Mouse (Mus musculus): ENCODE measurements around the gene Cdc42ep2. TPM values are rescaled to one million over a fixed set of nuclear protein-coding genes. Genes with fewer than 3 reads are reported as not detected.

Gene Cdc42ep2
- total and polyA plus RNA-seq, 3 experiments = 0.76 to 2.2 (median 1.8) TPM

DNA sequence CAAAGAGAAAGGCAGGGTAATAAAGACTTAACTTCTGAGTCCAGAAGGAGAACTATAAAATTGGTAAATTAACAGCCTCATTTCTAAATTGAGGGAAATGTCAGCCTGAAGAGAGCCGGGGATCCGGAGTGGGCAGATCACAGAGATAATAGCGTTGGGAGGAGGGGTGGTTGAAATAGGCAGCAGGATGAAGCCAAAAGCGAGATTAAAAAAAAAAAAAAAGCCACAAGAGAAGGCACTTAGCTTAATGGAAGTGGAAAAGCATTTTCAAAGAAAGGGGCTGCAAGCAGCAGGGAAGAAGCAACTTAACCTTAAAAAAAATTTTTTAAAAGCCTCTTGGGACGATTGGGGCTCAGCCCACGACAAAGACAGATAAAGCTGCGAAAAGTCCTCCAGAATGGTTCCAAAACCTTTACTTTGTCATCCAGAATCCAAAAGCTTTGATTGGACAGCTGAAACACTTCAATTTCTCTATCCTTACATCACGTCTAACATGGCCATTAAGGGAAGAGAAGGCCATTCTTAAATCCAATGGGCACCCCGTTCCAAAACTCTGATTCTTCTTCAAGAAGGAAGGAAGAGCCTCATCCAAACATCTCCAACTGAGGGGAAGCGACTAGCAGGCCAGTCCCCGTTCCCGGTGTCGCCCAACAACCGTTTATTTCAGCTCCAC is 13.1 kb downstream of the Cdc42ep2 start:
- H3K4me1 ChIP-seq (ENCODE audit: insufficient read depth, low read depth, low read length) = peaks cover 67% of the 10 kb centered on the region
- no peaks in the 10 kb centered on the region for H3K9me3 ChIP-seq (replicated peaks)
- H3K27me3 ChIP-seq (ENCODE audit: insufficient read depth, low read length) = no peaks in the 10 kb centered on the region
- peak overlapping the region; percentile 94 for H3K4me3 ChIP-seq (ENCODE audit: low read depth, low read length)
- ATAC-seq (ENCODE audit: extremely low read depth, insufficient number of reproducible peaks, low FRiP score, poor library complexity, severe bottlenecking) = no peak
- peaks cover 57% of the 10 kb centered on the region for H3K36me3 ChIP-seq (replicated peaks)
- no peak for TF ChIP-seq TAL1 (conservative IDR thresholded peaks at IDR 0.05; ENCODE audit: low read depth, low read length)
- no peak for TF ChIP-seq GATA2 (IDR thresholded peaks at IDR 0.05; ENCODE audit: borderline replicate concordance, low read depth, low read length)
- TF ChIP-seq POLR2AphosphoS5 (IDR thresholded peaks at IDR 0.05; ENCODE audit: insufficient replicate concordance, low read depth, low read length) = no peak
- TF ChIP-seq GATA1 (IDR thresholded peaks at IDR 0.05; ENCODE audit: borderline replicate concordance, low read length) = no peak
- no peak for TF ChIP-seq CTCF (IDR thresholded peaks at IDR 0.05; ENCODE audit: low read depth, low read length)
- DNase-seq (ENCODE audit: low spot score) = no peak

DNA sequence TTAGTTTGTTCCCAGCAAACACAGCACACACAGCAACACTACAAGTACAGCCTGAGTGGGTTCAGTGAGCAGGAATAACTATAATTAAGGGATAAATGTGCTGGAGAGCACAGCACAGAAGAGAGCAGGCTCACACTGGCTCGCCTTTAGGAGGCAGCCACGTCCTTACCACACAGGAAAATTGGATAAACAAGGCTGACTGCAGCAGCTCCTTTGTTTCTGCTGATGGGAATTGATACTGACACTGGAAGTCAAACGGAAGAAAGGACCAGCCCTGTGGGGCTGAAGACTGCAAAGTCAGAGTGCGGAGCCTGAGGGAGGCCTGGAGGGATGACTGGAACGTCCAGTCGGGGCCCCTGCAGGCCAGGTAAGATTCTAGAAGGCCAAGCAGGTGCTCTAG is 14.4 kb downstream of the Cdc42ep2 start:
- no peak for DNase-seq (ENCODE audit: low spot score)

DNA sequence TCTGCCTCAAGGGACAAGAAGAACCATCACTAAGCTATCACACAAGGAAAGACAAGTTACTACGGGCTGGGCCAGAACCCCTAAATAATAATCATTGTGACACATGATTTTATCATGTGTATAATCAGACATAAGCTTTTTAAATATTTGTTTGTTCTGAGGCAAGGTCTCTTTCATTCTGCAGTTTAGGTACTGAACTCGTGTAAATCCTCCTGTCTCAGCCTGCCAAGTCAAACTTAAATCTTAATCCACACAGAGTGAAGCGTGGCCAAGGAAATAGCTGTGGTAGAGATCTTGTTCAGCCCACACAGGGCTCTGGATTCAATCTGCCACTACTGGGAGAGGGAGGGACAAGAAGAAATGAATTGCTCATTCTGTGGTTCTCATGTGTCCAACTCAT is 17.3 kb downstream of the Cdc42ep2 start:
- TF ChIP-seq CTCF (IDR thresholded peaks at IDR 0.05; ENCODE audit: low read depth, low read length) = no peak
- no peak for TF ChIP-seq TAL1 (conservative IDR thresholded peaks at IDR 0.05; ENCODE audit: low read depth, low read length)
- TF ChIP-seq GATA1 (IDR thresholded peaks at IDR 0.05; ENCODE audit: borderline replicate concordance, low read length) = no peak
- no peak for TF ChIP-seq GATA2 (IDR thresholded peaks at IDR 0.05; ENCODE audit: borderline replicate concordance, low read depth, low read length)
- TF ChIP-seq POLR2AphosphoS5 (IDR thresholded peaks at IDR 0.05; ENCODE audit: insufficient replicate concordance, low read depth, low read length) = no peak
- ATAC-seq (ENCODE audit: extremely low read depth, insufficient number of reproducible peaks, low FRiP score, poor library complexity, severe bottlenecking) = no peak
- H3K4me1 ChIP-seq (ENCODE audit: insufficient read depth, low read depth, low read length) = peaks cover 36% of the 10 kb centered on the region

More for the DNA sequence above, 14.4 kb downstream of the Cdc42ep2 start:
- H3K36me3 ChIP-seq (replicated peaks) = peaks cover 57% of the 10 kb centered on the region
- no peaks in the 10 kb centered on the region for H3K9me3 ChIP-seq (replicated peaks)
- H3K4me3 ChIP-seq (ENCODE audit: low read depth, low read length) = peak overlapping the region; percentile 52; the same call in 1 of the 2 replicates
- H3K4me1 ChIP-seq (ENCODE audit: insufficient read depth, low read depth, low read length) = peaks cover 54% of the 10 kb centered on the region
- no peak for ATAC-seq (ENCODE audit: extremely low read depth, insufficient number of reproducible peaks, low FRiP score, poor library complexity, severe bottlenecking)
- H3K27me3 ChIP-seq (ENCODE audit: insufficient read depth, low read length) = no peaks in the 10 kb centered on the region
- no peak for TF ChIP-seq TAL1 (conservative IDR thresholded peaks at IDR 0.05; ENCODE audit: low read depth, low read length)
- no peak for TF ChIP-seq POLR2AphosphoS5 (IDR thresholded peaks at IDR 0.05; ENCODE audit: insufficient replicate concordance, low read depth, low read length)
- TF ChIP-seq GATA1 (IDR thresholded peaks at IDR 0.05; ENCODE audit: borderline replicate concordance, low read length) = no peak
- no peak for TF ChIP-seq CTCF (IDR thresholded peaks at IDR 0.05; ENCODE audit: low read depth, low read length)
- TF ChIP-seq GATA2 (IDR thresholded peaks at IDR 0.05; ENCODE audit: borderline replicate concordance, low read depth, low read length) = no peak

DNA sequence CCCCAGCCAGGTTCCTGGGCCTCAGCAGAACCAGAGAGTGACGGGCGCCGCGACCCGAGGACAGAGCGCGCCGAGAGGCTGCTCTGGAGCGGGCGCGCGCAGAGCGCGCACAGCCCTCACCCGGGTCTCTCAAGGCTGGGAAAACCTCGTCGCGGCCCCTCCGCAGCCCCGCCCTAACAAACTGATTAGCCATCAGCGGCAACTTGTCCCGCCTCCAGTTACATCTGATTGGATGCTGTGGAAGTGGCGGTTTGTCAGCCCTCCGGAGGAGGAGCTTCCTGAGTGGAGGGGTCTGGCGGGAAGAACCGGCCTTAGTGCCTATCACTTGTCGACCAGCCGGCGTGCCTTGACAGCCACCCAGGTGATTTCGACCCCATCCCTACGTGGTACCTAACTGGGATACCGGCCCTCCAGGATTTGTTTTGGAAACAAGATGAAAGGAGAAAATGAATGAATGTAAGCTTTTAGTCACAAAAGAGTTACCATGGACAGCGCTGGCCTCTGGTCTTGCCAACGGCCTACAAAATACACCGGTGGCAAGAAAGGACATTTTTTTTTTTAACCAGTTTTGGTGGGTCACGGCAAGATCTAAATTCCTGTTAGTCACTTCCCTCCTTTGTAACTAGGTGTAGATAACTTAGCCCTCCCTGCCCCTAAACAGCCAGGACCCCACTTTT is 30.5 kb downstream of the Cdc42ep2 start, which contains the start of gene Tigd3:
TSS of gene Tigd3 (minus strand) at position 148 of the 677 bp plus-strand sequence.
- no peak for TF ChIP-seq POLR2AphosphoS5 (IDR thresholded peaks at IDR 0.05; ENCODE audit: insufficient replicate concordance, low read depth, low read length)
- Histone ChIP-seq H3K4me3 (ENCODE audit: low read depth, low read length) (peak within 1 kb of the TSS; percentile 71), H3K4me1 (ENCODE audit: insufficient read depth, low read depth, low read length) (peaks cover 32% of the 10 kb centered on the region), H3K36me3 (replicated peaks) (peaks cover 63% of the 10 kb centered on the region), H3K27me3 (ENCODE audit: insufficient read depth, low read length) (peaks cover 3% of the 10 kb centered on the region; the same call in 1 of the 2 replicates), H3K9me3 (replicated peaks) (no peaks in the 10 kb centered on the region)
- DNase-seq (ENCODE audit: low spot score) (peak; percentile 93), ATAC-seq (ENCODE audit: extremely low read depth, insufficient number of reproducible peaks, low FRiP score, poor library complexity, severe bottlenecking) (peak; percentile 94)

More for the DNA sequence above, 17.3 kb downstream of the Cdc42ep2 start:
- Histone ChIP-seq H3K4me3 (ENCODE audit: low read depth, low read length) (no peak overlapping the region), H3K36me3 (replicated peaks) (peaks cover 75% of the 10 kb centered on the region), H3K27me3 (ENCODE audit: insufficient read depth, low read length) (no peaks in the 10 kb centered on the region), H3K9me3 (replicated peaks) (no peaks in the 10 kb centered on the region)
- DNase-seq (ENCODE audit: low spot score) = no peak

DNA sequence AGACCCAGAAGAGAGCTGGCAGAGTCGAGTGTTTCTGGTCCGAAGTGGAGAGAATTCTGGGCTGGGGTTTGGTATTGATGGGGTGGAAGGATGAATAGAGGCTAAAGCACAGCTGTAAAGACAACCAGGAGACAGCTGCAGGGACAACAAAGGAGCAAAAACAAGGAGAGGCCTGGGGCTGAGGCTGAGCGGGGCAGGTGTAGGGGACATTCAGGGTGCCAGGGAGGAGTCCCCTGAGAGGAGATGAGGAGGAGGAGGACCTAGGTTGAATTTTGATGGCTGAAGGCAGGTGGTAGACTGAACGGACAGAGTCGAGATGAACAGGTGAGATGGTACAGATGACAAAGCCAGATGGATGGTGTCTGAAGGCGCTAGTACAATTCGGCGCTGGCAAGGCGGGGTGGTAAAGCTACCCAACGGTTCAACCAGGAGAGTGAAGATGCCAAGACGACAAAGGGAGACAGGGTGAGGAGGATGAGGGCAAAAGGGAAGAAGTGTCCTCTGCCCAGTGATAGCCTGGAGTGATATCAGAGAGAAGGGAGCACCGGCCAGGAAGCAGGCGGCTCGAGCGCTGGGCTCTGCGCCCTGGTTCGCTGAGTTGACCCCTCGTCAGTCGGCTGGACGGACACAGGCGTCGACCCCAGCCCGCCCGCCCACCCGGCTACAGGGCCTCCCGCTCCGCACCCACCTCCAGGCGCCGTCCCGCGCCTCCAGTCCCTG is 31.2 kb downstream of the Cdc42ep2 start:
- no peaks in the 10 kb centered on the region for H3K9me3 ChIP-seq (replicated peaks)
- H3K36me3 ChIP-seq (replicated peaks) = peaks cover 58% of the 10 kb centered on the region
- peak overlapping the region; percentile 71 for H3K4me3 ChIP-seq (ENCODE audit: low read depth, low read length)
- ATAC-seq (ENCODE audit: extremely low read depth, insufficient number of reproducible peaks, low FRiP score, poor library complexity, severe bottlenecking) = no peak
- peaks cover 3% of the 10 kb centered on the region; the same call in 1 of the 2 replicates for H3K27me3 ChIP-seq (ENCODE audit: insufficient read depth, low read length)
- DNase-seq (ENCODE audit: low spot score) = no peak
- TF ChIP-seq POLR2AphosphoS5 (IDR thresholded peaks at IDR 0.05; ENCODE audit: insufficient replicate concordance, low read depth, low read length) (no peak), GATA1 (IDR thresholded peaks at IDR 0.05; ENCODE audit: borderline replicate concordance, low read length) (no peak), TAL1 (conservative IDR thresholded peaks at IDR 0.05; ENCODE audit: low read depth, low read length) (no peak), CTCF (IDR thresholded peaks at IDR 0.05; ENCODE audit: low read depth, low read length) (no peak), GATA2 (IDR thresholded peaks at IDR 0.05; ENCODE audit: borderline replicate concordance, low read depth, low read length) (no peak)
- H3K4me1 ChIP-seq (ENCODE audit: insufficient read depth, low read depth, low read length) = peaks cover 32% of the 10 kb centered on the region

DNA sequence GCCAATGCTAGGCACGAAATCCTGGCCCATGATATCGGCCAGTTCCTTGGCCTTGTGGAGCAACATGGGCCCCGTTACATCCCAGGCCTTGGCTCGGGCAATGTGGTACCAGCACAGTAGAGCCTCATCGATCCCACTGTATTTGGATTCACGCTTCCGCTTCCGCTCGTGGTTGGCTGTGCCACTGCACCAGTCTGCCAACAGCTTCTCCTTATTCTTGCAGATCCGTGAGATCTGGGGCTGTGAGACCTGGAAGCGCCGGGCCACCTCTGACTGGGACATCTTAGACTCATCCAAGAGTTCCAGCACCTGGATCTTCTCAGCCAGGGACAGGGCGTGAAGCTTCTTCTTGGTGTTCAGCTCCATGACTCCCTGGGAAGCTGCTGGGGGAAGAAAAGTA is 31.9 kb downstream of the Cdc42ep2 start:
- TF ChIP-seq GATA1 (IDR thresholded peaks at IDR 0.05; ENCODE audit: borderline replicate concordance, low read length) = no peak
- TF ChIP-seq TAL1 (conservative IDR thresholded peaks at IDR 0.05; ENCODE audit: low read depth, low read length) = no peak
- no peak for TF ChIP-seq CTCF (IDR thresholded peaks at IDR 0.05; ENCODE audit: low read depth, low read length)
- no peak for TF ChIP-seq POLR2AphosphoS5 (IDR thresholded peaks at IDR 0.05; ENCODE audit: insufficient replicate concordance, low read depth, low read length)
- TF ChIP-seq GATA2 (IDR thresholded peaks at IDR 0.05; ENCODE audit: borderline replicate concordance, low read depth, low read length) = no peak
- no peak overlapping the region for H3K4me3 ChIP-seq (ENCODE audit: low read depth, low read length)
- ATAC-seq (ENCODE audit: extremely low read depth, insufficient number of reproducible peaks, low FRiP score, poor library complexity, severe bottlenecking) (no peak), DNase-seq (ENCODE audit: low spot score) (no peak)
- H3K36me3 ChIP-seq (replicated peaks) = peaks cover 52% of the 10 kb centered on the region
- H3K27me3 ChIP-seq (ENCODE audit: insufficient read depth, low read length) = peaks cover 3% of the 10 kb centered on the region; the same call in 1 of the 2 replicates
- peaks cover 32% of the 10 kb centered on the region for H3K4me1 ChIP-seq (ENCODE audit: insufficient read depth, low read depth, low read length)
- H3K9me3 ChIP-seq (replicated peaks) = no peaks in the 10 kb centered on the region

Data from G1E (cell line).